In genomic region chr2:132861456-132861855, GRCm38 (mm10) we compare ENCODE assay signal across 20 mouse cellular contexts. TPM values are rescaled to one million over a fixed set of nuclear protein-coding genes. Genes with fewer than 3 reads are reported as not detected.
DNase-seq lines count a peak whose midpoint lies in the region; TF ChIP-seq lines count a peak whose summit lies in the region.
"Had no signal": no experiment of that assay in that cellular context is flagged by ENCODE, and none has a peak within 500 bp of the region (broad histone marks: within the 10 kb centered on the region; RNA-seq: fewer than 3 reads in every experiment).

No protein-coding gene starts in this region.

- no peak overlapping the region for H3ac ChIP-seq in myocyte (ENCODE audit: control insufficient read depth, insufficient read length)

- TF ChIP-seq CTCF in layer of hippocampus, adult 2 months (conservative IDR thresholded peaks at IDR 0.05): no peak

- H3K27me3 ChIP-seq in myocyte (ENCODE audit: control insufficient read depth, insufficient read depth, insufficient read length): no peaks in the 10 kb centered on the region
- H3K27me3 ChIP-seq: CH12.LX; embryonic facial prominence, embryonic 13.5 days; forebrain, embryonic 12.5 days; heart, embryonic 15.5 days; intestine, embryonic 15.5 days; Patski had no signal

- H3K36me3 ChIP-seq in myocyte (ENCODE audit: control insufficient read depth, insufficient read depth): peaks cover 39% of the 10 kb centered on the region
- H3K36me3 ChIP-seq: intestine, embryonic 15.5 days had no signal

- peaks cover 40% of the 10 kb centered on the region for H3K79me2 ChIP-seq in myocyte (ENCODE audit: control insufficient read depth, insufficient read depth)

- peak; percentile 58 to 61 for DNase-seq in cerebellum, postnatal 14 days
- no peak for DNase-seq in cerebellum, adult 9-10 months
- DNase-seq in layer of hippocampus, adult 2 months (ENCODE audit: low spot score in 2 of 2): no peak
- DNase-seq in layer of hippocampus, postnatal 10 days (ENCODE audit: low spot score in 2 of 2): no peak
- DNase-seq in brain, adult 2 months (ENCODE audit: low read depth, low spot score): peak; percentile 46
- DNase-seq: adrenal gland, adult 2 months; adrenal gland, postnatal 25 days; cerebellum, adult 9-11 months; gastrocnemius, postnatal 10 days; heart, adult 18-20 months had no signal

- H3K27ac ChIP-seq in layer of hippocampus, adult 2 months: peak overlapping the region; percentile 49; the same call in 1 of the 2 replicates
- H3K27ac ChIP-seq: embryonic facial prominence, embryonic 13.5 days; forebrain, embryonic 12.5 days; heart, embryonic 10.5 days; heart, embryonic 15.5 days; hindbrain, embryonic 10.5 days; hindbrain, embryonic 14.5 days; intestine, embryonic 15.5 days had no signal

- peak overlapping the region; percentile 5 for H3K4me2 ChIP-seq in myocyte (ENCODE audit: low read depth)
- H3K4me2 ChIP-seq: embryonic facial prominence, embryonic 13.5 days; forebrain, embryonic 12.5 days; heart, embryonic 15.5 days; hindbrain, embryonic 14.5 days; intestine, embryonic 15.5 days had no signal

- TF ChIP-seq POLR2A in myocyte (IDR thresholded peaks at IDR 0.05; ENCODE audit: insufficient read length, low read depth): no peak

- H3K4me3 ChIP-seq in layer of hippocampus, adult 2 months: no peak overlapping the region
- H3K4me3 ChIP-seq in myocyte: no peak overlapping the region
- H3K4me3 ChIP-seq: embryonic facial prominence, embryonic 13.5 days; forebrain, embryonic 12.5 days; heart, embryonic 10.5 days; heart, embryonic 15.5 days; hindbrain, embryonic 10.5 days; intestine, embryonic 15.5 days had no signal

TF ChIP-seq in myocyte, 11 proteins besides CTCF, POLR2A, EP300 and RAD21:
- no peak for TF ChIP-seq USF1 (IDR thresholded peaks at IDR 0.05; ENCODE audit: low read depth)
- TF ChIP-seq TCF12 (IDR thresholded peaks at IDR 0.05; ENCODE audit: insufficient read depth, poor library complexity, severe bottlenecking): no peak
- TF ChIP-seq MYOG (IDR thresholded peaks at IDR 0.05; ENCODE audit: control insufficient read depth in 1 of 3, insufficient read depth in 1 of 3, insufficient read length in 2 of 3, low read depth in 2 of 3): no peak
- no peak for TF ChIP-seq E2F4 (IDR thresholded peaks at IDR 0.05; ENCODE audit: insufficient read depth)
- TF ChIP-seq TCF3 (IDR thresholded peaks at IDR 0.05; ENCODE audit: insufficient read length, low read depth): no peak
- no peak for TF ChIP-seq POLR2AphosphoS2 (IDR thresholded peaks at IDR 0.05; ENCODE audit: insufficient read length, low read depth)
- TF ChIP-seq CEBPB (IDR thresholded peaks at IDR 0.05; ENCODE audit: insufficient read depth, poor library complexity, severe bottlenecking): no peak
- no peak for TF ChIP-seq REST (IDR thresholded peaks at IDR 0.05; ENCODE audit: insufficient read depth, insufficient read length)
- no peak for TF ChIP-seq MAX (IDR thresholded peaks at IDR 0.05; ENCODE audit: low read depth)
- TF ChIP-seq SRF (IDR thresholded peaks at IDR 0.05; ENCODE audit: control insufficient read depth, insufficient read length, low read depth): no peak
- no peak for TF ChIP-seq MYOD1 (IDR thresholded peaks at IDR 0.05; ENCODE audit: control insufficient read depth in 1 of 3, insufficient read length in 2 of 3, low read depth in 2 of 3)

RNA-seq across cellular contexts. Expression of gene Crls1, which starts 15.0 kb away (rescaled TPM):
- 10 to 100 TPM; 45.4 to 49.4 TPM for total RNA-seq in layer of hippocampus, adult 2 months (2021)
- 10 to 100 TPM; 35.5 to 36.8 TPM for total RNA-seq in layer of hippocampus, postnatal 10 days (2021)
- polyA plus RNA-seq in myocyte (2012; fragmentation: generic; extraction: Trizol): 46.4 TPM

RNA-seq across cellular contexts. Expression of gene Lrrn4, which starts 19.2 kb away (rescaled TPM):
- 1 to 10 TPM in 1 of 2 experiments, under 1 TPM in 1; 0.93 to 1.1 TPM for total RNA-seq in layer of hippocampus, adult 2 months (2021)
- 1 to 10 TPM; 1.2 TPM for total RNA-seq in layer of hippocampus, postnatal 10 days (2021)
- not detected for polyA plus RNA-seq in myocyte (2012; fragmentation: generic; extraction: Trizol)
- total RNA-seq: CH12.LX had no signal
- polyA plus RNA-seq: Patski had no signal

RNA-seq across cellular contexts. Expression of gene Mcm8, which starts 45.5 kb away (rescaled TPM):
- total RNA-seq in layer of hippocampus, adult 2 months (2021): 1 to 10 TPM; 3.7 to 4.5 TPM
- total RNA-seq in layer of hippocampus, postnatal 10 days (2021): 1 to 10 TPM; 4.2 to 5.4 TPM
- 1.5 TPM for polyA plus RNA-seq in myocyte (2012; fragmentation: generic; extraction: Trizol)

RNA-seq across cellular contexts. Expression of gene Trmt6, which starts 45.6 kb away (rescaled TPM):
- total RNA-seq in layer of hippocampus, adult 2 months (2021): 10 to 100 TPM; 28.8 to 30.9 TPM
- total RNA-seq in layer of hippocampus, postnatal 10 days (2021): 10 to 100 TPM; 27.5 to 29.9 TPM
- 13.3 TPM for polyA plus RNA-seq in myocyte (2012; fragmentation: generic; extraction: Trizol)

Comparison
In these comparisons a context has a peak if more than half of its experiments do, and no peak if none do; other contexts are left out.
1. DNase-seq: peak in cerebellum, postnatal 14 days (2 of 2) and brain, adult 2 months (single experiment); none in cerebellum, adult 9-10 months (single experiment), layer of hippocampus, adult 2 months (0 of 2) and layer of hippocampus, postnatal 10 days (0 of 2).